Mouse (Mus musculus) heart, embryonic 11.5 days (tissue): ENCODE data around the gene Cyp4a12b. TPM values are rescaled to one million over a fixed set of nuclear protein-coding genes. Genes with fewer than 3 reads are reported as not detected.
"Not testable (repeated sequence)": the region's sequence is repeated elsewhere in the genome, so short reads cannot be mapped to it uniquely, and the experiment has no call there.

Source experiments
- ATAC-seq: fragments of 200-750 bp; cut with Nextera tagmentation; replicated peaks from 2 replicates; pipeline ENCODE4 v1.8.0; 2017; ENCODE audit warnings: moderate library complexity; ENCODE audit not compliant: insufficient number of reproducible peaks, low FRiP score, low TSS enrichment
- H3K27ac ChIP-seq: fragments of 300-500 bp; sonication (generic); 2 replicates; pipeline ENCODE4 v1.5.1; 2014; ENCODE audit warnings: mild to moderate bottlenecking, low read depth, low read length
- H3K27me3 ChIP-seq: fragments of 300-500 bp; sonication (generic); 2 replicates; pipeline ENCODE4 v1.6.1; 2014; ENCODE audit warnings: mild to moderate bottlenecking, low read length, mixed read lengths; ENCODE audit not compliant: control insufficient read depth, insufficient read depth
- H3K36me3 ChIP-seq: fragments of 300-500 bp; sonication (generic); 2 replicates; pipeline ENCODE4 v1.6.1; 2014; ENCODE audit warnings: mild to moderate bottlenecking, low read length, moderate library complexity, mixed read lengths; ENCODE audit not compliant: control insufficient read depth, insufficient read depth
- H3K4me1 ChIP-seq: fragments of 300-500 bp; sonication (generic); 2 replicates; pipeline ENCODE4 v1.6.1; 2014; ENCODE audit warnings: low read length; ENCODE audit not compliant: control insufficient read depth, insufficient read depth
- H3K4me2 ChIP-seq: fragments of 300-500 bp; sonication (generic); 2 replicates; pipeline ENCODE4 v1.6.1; 2014; ENCODE audit warnings: mild to moderate bottlenecking, moderate library complexity
- H3K4me3 ChIP-seq: fragments of 300-500 bp; sonication (generic); 2 replicates; pipeline ENCODE4 v1.5.1; 2014; ENCODE audit warnings: low read depth, low read length
- H3K9ac ChIP-seq: fragments of 300-500 bp; sonication (generic); 2 replicates; pipeline ENCODE4 v1.6.1; 2014; ENCODE audit warnings: mild to moderate bottlenecking, low read depth, low read length, moderate library complexity
- H3K9me3 ChIP-seq: fragments of 300-500 bp; sonication (generic); replicated peaks from 2 replicates; pipeline ENCODE4 v1.6.1; 2016; ENCODE audit warnings: low read length; ENCODE audit not compliant: control insufficient read depth
- WGBS: fragments of 180-500 bp; shearing (Covaris S2); extraction: QIAGEN DNeasy Blood & Tissue Kit; methylation state at CpG from one replicate; pipeline ENCODE4 v1.1.7; 2014; ENCODE audit not compliant: insufficient replicate concordance; 5-methylcytosine and 5-hydroxymethylcytosine counted together
- polyA plus RNA-seq: library from polyadenylated mRNA; unstranded; fragments of >200 nt; fragmentation: Nextera tagmentation; extraction: Ambion mirVana; gene quantifications from 2 replicates; pipeline ENCODE4 v1.2.1, GENCODE M21; 2014

Cyp4a12b gene
- polyA plus RNA-seq: not detected in 2 replicates

DNA sequence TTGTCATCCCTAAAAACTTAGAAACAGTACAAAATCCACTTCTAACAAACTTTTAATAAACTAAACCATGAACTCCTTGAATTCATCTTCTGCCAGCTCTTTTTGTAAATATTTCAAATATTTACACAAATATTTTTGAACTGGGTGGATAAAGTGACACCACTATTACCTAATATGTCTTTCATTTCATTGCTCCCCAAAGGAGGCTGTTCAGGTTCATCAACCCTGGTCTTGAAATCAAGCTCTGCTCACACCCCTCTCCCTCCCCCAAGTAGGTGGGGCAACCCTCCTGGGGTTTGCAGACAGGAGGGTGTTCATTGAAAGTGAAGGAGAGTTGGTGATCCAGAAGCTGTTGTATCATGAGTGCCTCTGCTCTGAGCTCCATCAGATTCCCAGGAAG, at the start of gene Cyp4a12b:
Gene Cyp4a12b (plus strand): TSS at position 301 of the 400 bp plus-strand sequence.
- H3K9me3 ChIP-seq, H3K27ac ChIP-seq, H3K27me3 ChIP-seq, H3K4me2 ChIP-seq, H3K4me1 ChIP-seq, ATAC-seq, H3K4me3 ChIP-seq, H3K9ac ChIP-seq, H3K36me3 ChIP-seq: not testable (repeated sequence)

DNA sequence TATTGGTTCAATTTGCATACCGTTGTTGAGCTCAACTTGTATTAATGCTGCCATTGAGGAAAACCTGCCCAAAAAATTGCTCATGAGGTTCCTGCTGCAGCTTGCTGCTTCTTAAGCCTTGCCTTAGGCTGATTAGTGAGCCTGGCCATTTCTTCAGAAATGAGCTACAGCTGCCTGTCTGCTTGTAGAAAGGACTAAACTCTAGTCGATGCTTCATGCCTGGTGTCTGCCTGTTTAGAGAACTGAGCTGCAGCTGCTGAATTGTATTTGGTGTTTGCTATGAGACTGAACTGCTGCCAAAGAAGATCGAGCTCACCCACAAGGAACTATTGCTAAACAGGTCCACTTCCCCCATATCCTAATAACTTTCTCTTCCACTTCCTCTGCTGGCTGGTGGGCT, 45.8 kb upstream of the Cyp4a12b start:
- not testable (repeated sequence) for H3K4me1 ChIP-seq, ATAC-seq, H3K4me2 ChIP-seq, H3K27me3 ChIP-seq, H3K9ac ChIP-seq, H3K9me3 ChIP-seq, H3K27ac ChIP-seq, H3K4me3 ChIP-seq, H3K36me3 ChIP-seq
- 75% methylated on average over 3 of the region's 3 CpGs for WGBS

DNA sequence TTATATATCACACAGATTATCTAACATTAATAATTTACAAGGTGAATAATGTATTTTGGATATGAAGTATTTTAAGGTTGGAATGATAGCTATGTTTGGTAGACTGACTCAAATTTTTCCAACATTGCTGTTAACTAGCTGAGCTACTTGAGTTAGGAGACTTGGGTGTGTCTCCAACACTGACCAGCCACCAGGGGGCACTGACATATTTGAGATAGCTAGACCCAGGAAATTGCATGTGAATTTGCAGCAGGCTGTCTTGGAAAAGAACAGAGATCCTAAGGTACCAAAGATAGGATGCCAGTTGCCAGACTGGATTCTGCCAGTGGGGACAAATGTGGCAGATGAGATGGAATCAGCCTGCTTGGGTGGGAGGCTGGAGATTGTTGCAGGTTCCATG, 43.4 kb upstream of the Cyp4a12b start:
- not testable (repeated sequence) for H3K27me3 ChIP-seq, ATAC-seq

DNA sequence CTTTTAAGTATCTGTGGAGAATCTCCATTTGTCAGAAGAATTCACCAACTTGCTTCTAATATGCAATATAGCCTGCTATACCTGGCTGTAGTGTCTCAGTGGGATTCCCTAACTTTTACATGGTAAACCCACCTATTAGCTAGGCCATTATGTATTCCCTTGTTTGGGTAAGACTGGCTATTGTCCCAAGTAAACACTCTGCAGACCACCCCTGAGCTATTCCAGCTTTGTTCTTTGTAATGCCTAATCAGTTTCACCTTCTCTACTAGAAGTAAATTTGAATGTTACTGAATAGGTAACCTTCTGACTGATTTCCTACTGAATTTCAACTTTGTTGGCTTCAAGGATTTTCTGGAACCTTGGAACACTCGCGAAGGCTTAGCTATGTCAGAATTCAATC, 15.2 kb upstream of the Cyp4a12b start:
- H3K4me1 ChIP-seq, H3K36me3 ChIP-seq, ATAC-seq, H3K4me3 ChIP-seq, H3K9ac ChIP-seq, H3K27me3 ChIP-seq, H3K9me3 ChIP-seq, H3K4me2 ChIP-seq, H3K27ac ChIP-seq: not testable (repeated sequence)
- 76% methylated on average over 2 of the region's 2 CpGs for WGBS

More for the DNA sequence above, 43.4 kb upstream of the Cyp4a12b start:
- not testable (repeated sequence) for H3K9me3 ChIP-seq, H3K27ac ChIP-seq, H3K9ac ChIP-seq, H3K36me3 ChIP-seq, H3K4me1 ChIP-seq, H3K4me3 ChIP-seq, H3K4me2 ChIP-seq

DNA sequence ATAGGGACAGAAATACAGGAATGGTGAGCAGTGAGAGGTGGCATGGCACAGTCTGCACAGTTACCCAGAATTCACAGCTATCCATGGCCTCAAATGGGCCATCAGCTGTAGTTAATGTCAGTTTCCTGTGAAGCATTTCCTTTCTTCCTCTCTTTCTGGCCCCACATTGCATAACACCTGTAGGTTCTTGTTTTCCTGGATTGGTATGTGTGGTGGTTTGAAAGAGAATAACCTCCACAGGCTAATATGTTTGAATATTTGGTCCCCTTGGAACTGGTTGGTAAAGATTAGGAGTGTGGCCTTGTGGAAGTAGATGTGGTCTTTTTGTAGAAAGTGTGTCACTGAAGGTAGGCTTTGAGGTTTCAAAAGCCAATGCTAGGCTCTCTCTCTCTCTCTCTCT, 14.5 kb upstream of the Cyp4a12b start:
- not testable (repeated sequence) for H3K9ac ChIP-seq, H3K4me3 ChIP-seq, ATAC-seq, H3K27ac ChIP-seq, H3K36me3 ChIP-seq, H3K27me3 ChIP-seq, H3K4me1 ChIP-seq, H3K4me2 ChIP-seq, H3K9me3 ChIP-seq

DNA sequence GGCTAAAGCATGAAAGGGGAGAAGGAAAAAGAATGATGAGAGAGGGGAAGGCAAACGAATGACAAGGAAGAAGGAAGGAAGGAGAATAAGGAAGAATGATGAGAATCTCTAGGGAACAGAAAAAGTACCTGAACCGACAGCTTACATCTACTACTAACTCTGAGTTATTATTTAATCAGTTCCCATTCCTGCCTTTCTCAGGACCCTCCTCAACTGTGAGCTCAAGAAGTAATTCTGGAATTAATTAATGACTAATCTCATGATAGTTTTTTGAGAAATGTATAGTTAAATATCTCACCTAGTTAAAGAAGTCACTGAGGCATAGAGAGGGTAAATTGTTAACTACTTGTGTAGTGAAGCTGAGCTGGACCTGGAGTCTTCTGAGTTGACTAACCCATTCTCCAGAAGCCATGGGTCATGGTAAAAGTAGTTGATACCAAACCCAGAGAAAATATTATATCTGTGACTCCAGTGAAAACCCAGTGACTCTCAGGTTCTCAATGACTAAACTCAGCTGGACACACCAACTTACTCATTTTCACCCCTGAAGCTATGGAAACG, 39.2 kb downstream of the Cyp4a12b start:
- Histone ChIP-seq H3K9ac (no peak overlapping the region), H3K27me3 (no peaks in the 10 kb centered on the region), H3K4me1 (no peaks in the 10 kb centered on the region), H3K27ac (no peak overlapping the region), H3K4me3 (no peak overlapping the region), H3K36me3 (no peaks in the 10 kb centered on the region), H3K9me3 (no peaks in the 10 kb centered on the region), H3K4me2 (no peak overlapping the region)
- 58% methylated on average over 3 of the region's 3 CpGs for WGBS
- no peak for ATAC-seq

DNA sequence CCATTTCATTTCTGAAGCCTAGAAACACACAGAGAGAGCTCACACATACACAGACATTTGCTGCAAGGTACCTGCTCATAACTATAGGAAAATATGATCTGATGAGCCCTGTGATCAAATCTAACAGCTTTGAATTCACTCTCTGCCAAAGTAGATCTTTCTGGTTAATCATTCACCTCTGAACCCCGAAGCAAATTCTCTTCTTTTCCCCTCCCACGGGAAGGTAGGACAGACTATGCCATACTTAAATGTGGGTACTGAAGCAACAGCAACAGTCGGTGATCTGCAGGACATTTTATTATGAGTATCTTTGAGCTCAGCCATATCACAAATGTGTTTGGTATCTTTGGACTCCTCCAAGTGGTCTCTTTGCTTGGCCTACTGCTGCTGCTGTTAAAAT, 40.9 kb downstream of the Cyp4a12b start, which contains the start of gene Cyp4a30b:
Gene Cyp4a30b (plus strand): TSS at position 301 of the 400 bp plus-strand sequence.
- Histone ChIP-seq H3K27me3 (no peaks in the 10 kb centered on the region), H3K9ac (no peak within 1 kb of the TSS), H3K4me3 (no peak within 1 kb of the TSS), H3K4me1 (no peaks in the 10 kb centered on the region), H3K9me3 (no peaks in the 10 kb centered on the region), H3K36me3 (no peaks in the 10 kb centered on the region), H3K4me2 (no peak within 1 kb of the TSS), H3K27ac (no peak within 1 kb of the TSS)
- ATAC-seq: no peak
- WGBS: 83% methylated on average over 3 of the region's 3 CpGs

DNA sequence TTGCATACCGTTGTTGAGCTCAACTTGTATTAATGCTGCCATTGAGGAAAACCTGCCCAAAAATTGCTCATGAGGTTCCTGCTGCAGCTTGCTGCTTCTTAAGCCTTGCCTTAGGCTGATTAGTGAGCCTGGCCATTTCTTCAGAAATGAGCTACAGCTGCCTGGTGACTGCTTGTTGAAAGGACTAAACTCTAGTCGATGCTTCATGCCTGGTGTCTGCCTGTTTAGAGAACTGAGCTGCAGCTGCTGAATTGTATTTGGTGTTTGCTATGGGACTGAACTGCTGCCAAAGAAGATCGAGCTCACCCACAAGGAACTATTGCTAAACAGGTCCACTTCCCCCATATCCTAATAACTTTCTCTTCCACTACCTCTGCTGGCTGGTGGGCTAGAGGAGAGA, 62.2 kb downstream of the Cyp4a12b start:
- not testable (repeated sequence) for H3K9ac ChIP-seq, H3K4me1 ChIP-seq, H3K36me3 ChIP-seq, H3K4me2 ChIP-seq, H3K27me3 ChIP-seq, H3K4me3 ChIP-seq, H3K9me3 ChIP-seq, ATAC-seq, H3K27ac ChIP-seq
- WGBS: 73% methylated on average over 3 of the region's 3 CpGs

DNA sequence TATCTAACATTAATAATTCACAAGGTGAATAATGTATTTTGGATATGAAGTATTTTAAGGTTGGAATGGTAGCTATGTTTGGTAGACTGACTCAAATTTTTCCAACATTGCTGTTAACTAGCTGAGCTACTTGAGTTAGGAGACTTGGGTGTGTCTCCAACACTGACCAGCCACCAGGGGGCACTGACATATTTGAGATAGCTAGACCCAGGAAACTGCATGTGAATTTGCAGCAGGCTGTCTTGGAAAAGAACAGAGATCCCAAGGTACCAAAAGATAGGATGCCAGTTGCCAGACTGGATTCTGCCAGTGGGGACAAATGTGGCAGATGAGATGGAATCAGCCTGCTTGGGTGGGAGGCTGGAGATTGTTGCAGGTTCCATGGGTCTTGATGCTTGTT, 64.6 kb downstream of the Cyp4a12b start:
- not testable (repeated sequence) for H3K4me2 ChIP-seq, H3K9me3 ChIP-seq, H3K4me1 ChIP-seq, H3K27ac ChIP-seq, ATAC-seq, H3K9ac ChIP-seq, H3K27me3 ChIP-seq, H3K4me3 ChIP-seq, H3K36me3 ChIP-seq
